Mouse (Mus musculus): ENCODE measurements around the gene Spsb3. TPM values are rescaled to one million over a fixed set of nuclear protein-coding genes. Genes with fewer than 3 reads are reported as not detected.

Gene Spsb3
- polyA plus RNA-seq, 1 experiment from 2014 or later: 32.9 TPM

GRCm38 (mm10) chr17:24860076-24860475 is 26.4 kb upstream of the Spsb3 start:
- WGBS: 92% methylated on average over 8 of the region's 8 CpGs
- ATAC-seq (ENCODE audit: insufficient number of reproducible peaks, insufficient read depth, low FRiP score, low read depth): no peak
- Histone ChIP-seq H3K27ac (ENCODE audit: low read length) (no peak overlapping the region), H3K9me3 (ENCODE audit: control insufficient read depth, low read depth, low read length) (no peaks in the 10 kb centered on the region), H3K4me1 (ENCODE audit: control insufficient read depth, insufficient read depth, low read length) (no peaks in the 10 kb centered on the region), H3K4me2 (replicated peaks; ENCODE audit: low read depth, low read length) (no peak overlapping the region), H3K36me3 (ENCODE audit: control insufficient read depth, insufficient read depth, low read length) (peaks cover 24% of the 10 kb centered on the region), H3K9ac (replicated peaks; ENCODE audit: low read depth, low read length) (no peak overlapping the region), H3K4me3 (ENCODE audit: low read depth, low read length) (no peak overlapping the region), H3K27me3 (ENCODE audit: control insufficient read depth, insufficient read depth, low read length) (no peaks in the 10 kb centered on the region)

GRCm38 (mm10) chr17:24861785-24862184 is 24.7 kb upstream of the Spsb3 start:
- Histone ChIP-seq H3K4me1 (ENCODE audit: control insufficient read depth, insufficient read depth, low read length) (no peaks in the 10 kb centered on the region), H3K9me3 (ENCODE audit: control insufficient read depth, low read depth, low read length) (no peaks in the 10 kb centered on the region), H3K27ac (ENCODE audit: low read length) (no peak overlapping the region), H3K27me3 (ENCODE audit: control insufficient read depth, insufficient read depth, low read length) (no peaks in the 10 kb centered on the region), H3K9ac (replicated peaks; ENCODE audit: low read depth, low read length) (no peak overlapping the region), H3K4me3 (ENCODE audit: low read depth, low read length) (no peak overlapping the region), H3K4me2 (replicated peaks; ENCODE audit: low read depth, low read length) (no peak overlapping the region), H3K36me3 (ENCODE audit: control insufficient read depth, insufficient read depth, low read length) (peaks cover 20% of the 10 kb centered on the region)
- WGBS: 96% methylated on average over 3 of the region's 3 CpGs
- no peak for ATAC-seq (ENCODE audit: insufficient number of reproducible peaks, insufficient read depth, low FRiP score, low read depth)

- Histone ChIP-seq H3K4me2 (replicated peaks; ENCODE audit: low read depth, low read length) (no peak within 1 kb of the TSS), H3K36me3 (ENCODE audit: control insufficient read depth, insufficient read depth, low read length) (peaks cover 20% of the 10 kb centered on the region), H3K9me3 (ENCODE audit: control insufficient read depth, low read depth, low read length) (no peaks in the 10 kb centered on the region), H3K27ac (ENCODE audit: low read length) (no peak within 1 kb of the TSS), H3K4me1 (ENCODE audit: control insufficient read depth, insufficient read depth, low read length) (no peaks in the 10 kb centered on the region), H3K9ac (replicated peaks; ENCODE audit: low read depth, low read length) (no peak within 1 kb of the TSS), H3K27me3 (ENCODE audit: control insufficient read depth, insufficient read depth, low read length) (no peaks in the 10 kb centered on the region), H3K4me3 (ENCODE audit: low read depth, low read length) (no peak within 1 kb of the TSS)
- ATAC-seq (ENCODE audit: insufficient number of reproducible peaks, insufficient read depth, low FRiP score, low read depth): no peak
- WGBS: 89% methylated on average over 8 of the region's 8 CpGs
These were observed 20.7 kb upstream of the Spsb3 start, which contains the start of gene Igfals for GRCm38 (mm10) chr17:24865776-24866175. Gene Igfals, plus strand, starts transcription at chr17:24865997.

- ATAC-seq (ENCODE audit: insufficient number of reproducible peaks, insufficient read depth, low FRiP score, low read depth): no peak
- no peak overlapping the region for H3K27ac ChIP-seq (ENCODE audit: low read length)
- no peak overlapping the region for H3K4me3 ChIP-seq (ENCODE audit: low read depth, low read length)
- H3K4me2 ChIP-seq (replicated peaks; ENCODE audit: low read depth, low read length): no peak overlapping the region
- H3K36me3 ChIP-seq (ENCODE audit: control insufficient read depth, insufficient read depth, low read length): peaks cover 3% of the 10 kb centered on the region; the same call in 1 of the 2 replicates
- no peaks in the 10 kb centered on the region for H3K4me1 ChIP-seq (ENCODE audit: control insufficient read depth, insufficient read depth, low read length)
- H3K9ac ChIP-seq (replicated peaks; ENCODE audit: low read depth, low read length): no peak overlapping the region
- H3K27me3 ChIP-seq (ENCODE audit: control insufficient read depth, insufficient read depth, low read length): no peaks in the 10 kb centered on the region
- WGBS: 91% methylated on average over 10 of the region's 10 CpGs
- H3K9me3 ChIP-seq (ENCODE audit: control insufficient read depth, low read depth, low read length): no peaks in the 10 kb centered on the region
These were observed 18.5 kb upstream of the Spsb3 start for GRCm38 (mm10) chr17:24867914-24868313.

- ATAC-seq (ENCODE audit: insufficient number of reproducible peaks, insufficient read depth, low FRiP score, low read depth): no peak
- no peak overlapping the region for H3K9ac ChIP-seq (replicated peaks; ENCODE audit: low read depth, low read length)
- H3K27me3 ChIP-seq (ENCODE audit: control insufficient read depth, insufficient read depth, low read length): no peaks in the 10 kb centered on the region
- 0 out of 2 replicates have a peak, but pooled peaks cover 4% of the 10 kb centered on the region for H3K4me1 ChIP-seq (ENCODE audit: control insufficient read depth, insufficient read depth, low read length)
- no peak overlapping the region for H3K4me3 ChIP-seq (ENCODE audit: low read depth, low read length)
- H3K27ac ChIP-seq (ENCODE audit: low read length): no peak overlapping the region
- 53% methylated on average over 4 of the region's 4 CpGs for WGBS
- no peaks in the 10 kb centered on the region for H3K9me3 ChIP-seq (ENCODE audit: control insufficient read depth, low read depth, low read length)
- no peaks in the 10 kb centered on the region for H3K36me3 ChIP-seq (ENCODE audit: control insufficient read depth, insufficient read depth, low read length)
- H3K4me2 ChIP-seq (replicated peaks; ENCODE audit: low read depth, low read length): no peak overlapping the region
These were observed 12.6 kb upstream of the Spsb3 start for GRCm38 (mm10) chr17:24873695-24874404.

GRCm38 (mm10) chr17:24874405-24874745 is 12.1 kb upstream of the Spsb3 start:
- no peaks in the 10 kb centered on the region for H3K27me3 ChIP-seq (ENCODE audit: control insufficient read depth, insufficient read depth, low read length)
- H3K4me3 ChIP-seq (ENCODE audit: low read depth, low read length): no peak overlapping the region
- no peak overlapping the region for H3K9ac ChIP-seq (replicated peaks; ENCODE audit: low read depth, low read length)
- H3K9me3 ChIP-seq (ENCODE audit: control insufficient read depth, low read depth, low read length): no peaks in the 10 kb centered on the region
- H3K4me2 ChIP-seq (replicated peaks; ENCODE audit: low read depth, low read length): no peak overlapping the region
- 0 out of 2 replicates have a peak, but pooled peaks cover 4% of the 10 kb centered on the region for H3K4me1 ChIP-seq (ENCODE audit: control insufficient read depth, insufficient read depth, low read length)
- H3K36me3 ChIP-seq (ENCODE audit: control insufficient read depth, insufficient read depth, low read length): no peaks in the 10 kb centered on the region
- ATAC-seq (ENCODE audit: insufficient number of reproducible peaks, insufficient read depth, low FRiP score, low read depth): no peak
- 69% methylated on average over 1 of the region's 1 CpGs for WGBS
- H3K27ac ChIP-seq (ENCODE audit: low read length): no peak overlapping the region

GRCm38 (mm10) chr17:24874989-24875388 is 11.5 kb upstream of the Spsb3 start:
- no peak overlapping the region for H3K9ac ChIP-seq (replicated peaks; ENCODE audit: low read depth, low read length)
- no peak for ATAC-seq (ENCODE audit: insufficient number of reproducible peaks, insufficient read depth, low FRiP score, low read depth)
- WGBS: 80% methylated on average over 8 of the region's 8 CpGs

GRCm38 (mm10) chr17:24877336-24878116 is 8.9 kb upstream of the Spsb3 start:
- H3K27ac ChIP-seq (ENCODE audit: low read length): 0 out of 2 replicates have a peak overlapping the region, but pooled peaks have one; percentile 2
- no peak for ATAC-seq (ENCODE audit: insufficient number of reproducible peaks, insufficient read depth, low FRiP score, low read depth)

More at GRCm38 (mm10) chr17:24874989-24875388, 11.5 kb upstream of the Spsb3 start:
- Histone ChIP-seq H3K27ac (ENCODE audit: low read length) (no peak overlapping the region), H3K27me3 (ENCODE audit: control insufficient read depth, insufficient read depth, low read length) (no peaks in the 10 kb centered on the region), H3K4me1 (ENCODE audit: control insufficient read depth, insufficient read depth, low read length) (0 out of 2 replicates have a peak, but pooled peaks cover 4% of the 10 kb centered on the region), H3K9me3 (ENCODE audit: control insufficient read depth, low read depth, low read length) (no peaks in the 10 kb centered on the region), H3K4me3 (ENCODE audit: low read depth, low read length) (no peak overlapping the region), H3K4me2 (replicated peaks; ENCODE audit: low read depth, low read length) (no peak overlapping the region), H3K36me3 (ENCODE audit: control insufficient read depth, insufficient read depth, low read length) (no peaks in the 10 kb centered on the region)

More at GRCm38 (mm10) chr17:24877336-24878116, 8.9 kb upstream of the Spsb3 start:
- H3K9me3 ChIP-seq (ENCODE audit: control insufficient read depth, low read depth, low read length): no peaks in the 10 kb centered on the region
- no peaks in the 10 kb centered on the region for H3K36me3 ChIP-seq (ENCODE audit: control insufficient read depth, insufficient read depth, low read length)
- 33% methylated on average over 10 of the region's 10 CpGs for WGBS
- H3K9ac ChIP-seq (replicated peaks; ENCODE audit: low read depth, low read length): no peak overlapping the region
- H3K27me3 ChIP-seq (ENCODE audit: control insufficient read depth, insufficient read depth, low read length): no peaks in the 10 kb centered on the region
- 0 out of 2 replicates have a peak, but pooled peaks cover 4% of the 10 kb centered on the region for H3K4me1 ChIP-seq (ENCODE audit: control insufficient read depth, insufficient read depth, low read length)
- H3K4me2 ChIP-seq (replicated peaks; ENCODE audit: low read depth, low read length): peak overlapping the region; percentile 17; the same call in 1 of the 2 replicates
- no peak overlapping the region for H3K4me3 ChIP-seq (ENCODE audit: low read depth, low read length)
